Mouse (Mus musculus) T-helper 17 cell (primary cell): ENCODE measurements at regions not wholly inside any gene's neighbourhood (a gene's known extent, or its start where the extent isn't known, plus 50 kb on each side); places are given as distances from the start of the nearest gene placed in this dataset.

Source experiments
- in situ Hi-C, 2 experiments: fragments of 300-600 bp; cut with MboI, MseI; formaldehyde crosslinking; loops; 1 replicate in 1 of 2; 2 replicates in 1 of 2; pipeline ENCODE4 v1.15.1; 2025; ENCODE audit warnings: high pct_unique_total_duplicates in 2 of 2

DNA sequence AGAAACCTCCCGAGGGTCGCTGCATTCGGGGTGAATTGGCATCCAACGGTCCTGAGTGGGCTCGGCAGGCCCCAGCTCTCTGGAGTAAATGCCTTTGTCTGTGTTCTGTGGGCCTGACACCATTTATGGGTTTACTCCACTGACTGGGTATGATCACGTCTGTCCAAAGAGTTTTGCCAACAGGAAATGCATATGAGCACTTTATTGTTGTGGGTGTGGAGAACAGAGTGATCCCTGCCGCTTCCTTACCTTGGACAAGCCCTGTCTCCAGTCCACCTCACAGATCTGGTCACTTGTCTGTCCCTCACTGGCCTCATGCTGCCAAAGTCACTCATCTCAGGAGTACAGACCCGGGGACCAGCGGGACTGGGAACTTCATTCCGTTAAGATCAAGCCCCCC lies 91.6 kb upstream of the Haao start:
- in situ Hi-C loops = no loop called here

DNA sequence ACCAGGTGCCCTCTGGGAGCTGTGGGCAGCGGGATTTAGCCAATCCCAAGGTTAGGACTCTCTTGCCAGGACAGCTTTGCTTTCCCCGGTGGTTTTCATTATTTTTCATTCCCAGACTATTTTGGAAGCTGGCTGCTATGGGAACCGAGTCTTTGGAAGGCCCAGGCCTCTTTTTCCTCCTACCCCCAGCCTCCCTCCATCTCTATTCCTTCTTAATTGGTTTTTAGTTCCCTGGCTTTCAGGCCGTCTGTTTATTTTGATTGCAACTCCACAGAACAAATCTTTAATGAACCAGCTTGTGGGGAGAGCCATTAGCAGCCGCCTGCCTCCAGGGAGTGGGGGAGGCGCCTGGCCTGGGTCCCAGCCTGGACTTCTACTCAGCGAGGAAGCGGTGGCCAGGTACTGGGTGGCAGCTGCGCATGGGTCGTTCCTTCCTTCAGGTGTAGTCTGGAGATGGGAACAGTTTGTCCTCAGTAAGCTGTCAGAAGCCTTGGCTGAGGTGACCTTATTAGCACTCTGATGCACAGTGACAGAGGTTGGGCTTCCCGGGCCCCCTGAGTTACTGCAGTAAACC lies 91.0 kb upstream of the Haao start:
- in situ Hi-C loops = no loop called here

DNA sequence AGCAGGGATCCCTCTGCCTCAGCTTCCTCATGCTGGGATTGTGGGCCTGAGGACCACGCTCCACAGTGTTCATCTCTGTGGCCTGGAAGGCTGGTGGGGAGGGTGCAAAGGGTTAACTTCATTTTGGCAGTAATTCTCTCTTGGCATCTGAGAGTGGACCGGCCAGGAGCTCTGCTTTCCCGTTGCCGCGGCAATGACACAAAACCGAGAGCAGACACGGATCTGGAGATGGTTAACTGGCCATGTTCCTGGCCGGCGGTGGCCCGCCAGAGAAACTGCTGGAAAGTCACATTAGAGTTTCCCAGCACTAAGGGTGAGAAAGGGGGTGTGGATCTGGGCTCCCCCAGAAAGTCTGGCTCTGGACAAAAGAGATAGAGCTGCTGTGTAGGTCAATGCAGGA lies 89.8 kb upstream of the Haao start:
- in situ Hi-C loops = no loop called here

DNA sequence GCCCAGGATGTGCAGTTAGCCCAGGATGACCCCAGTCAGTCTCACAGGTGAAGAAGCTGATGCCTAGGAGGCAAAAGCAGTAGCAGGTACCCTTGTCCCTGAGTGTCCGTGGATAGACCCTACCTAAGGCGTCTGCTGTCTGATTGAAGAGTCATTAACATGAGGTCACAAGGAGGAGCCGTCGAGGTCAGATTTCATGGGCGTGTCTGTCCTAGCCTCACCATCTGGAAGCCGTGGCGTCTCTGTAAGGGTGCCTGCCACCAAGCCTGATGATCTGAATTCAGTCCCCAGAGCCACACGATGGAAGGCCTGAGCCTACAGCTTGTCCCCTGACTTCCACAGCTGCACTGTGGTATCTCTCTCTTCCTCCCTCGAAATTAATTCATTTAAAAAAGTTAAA lies 88.9 kb upstream of the Haao start:
- in situ Hi-C loops = no loop called here

DNA sequence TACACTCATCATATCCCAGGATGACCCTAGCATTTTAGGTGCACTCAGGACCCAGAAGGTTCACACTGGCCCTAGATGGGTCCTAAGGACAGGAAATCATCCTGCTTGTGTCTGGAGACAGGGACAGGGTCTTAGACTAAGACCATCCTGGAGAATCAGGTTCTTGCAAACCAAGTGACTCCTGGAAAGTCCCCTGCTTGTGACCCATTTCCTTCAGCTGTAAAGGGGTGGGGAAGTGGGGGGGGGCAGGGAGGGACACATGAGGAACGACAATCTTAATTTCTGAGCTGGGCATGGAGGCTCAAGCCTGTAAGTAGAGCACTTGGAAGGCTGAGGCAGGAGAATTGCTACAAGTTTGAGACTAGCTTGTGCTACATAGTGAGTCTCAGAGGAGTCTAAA lies 88.2 kb upstream of the Haao start:
- in situ Hi-C loops = no loop called here

DNA sequence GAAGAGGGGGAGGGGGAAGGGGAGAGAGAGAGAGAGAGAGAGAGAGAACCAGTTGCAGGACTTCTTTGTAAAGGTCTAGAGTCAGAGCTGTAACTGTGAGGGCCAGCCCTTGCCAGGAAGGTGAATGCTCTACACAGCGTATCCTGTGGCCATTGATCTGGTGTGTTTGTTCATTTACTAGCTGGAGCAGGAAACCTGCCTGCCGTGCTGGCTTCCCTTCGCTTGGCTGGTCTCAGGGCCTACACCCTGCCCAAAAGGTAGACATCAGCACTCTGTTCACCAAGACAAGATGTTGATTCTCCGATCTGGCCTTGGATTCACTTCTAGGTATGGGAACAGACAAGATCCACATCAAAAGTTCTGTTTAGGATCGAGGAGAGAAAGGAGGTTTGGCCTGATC lies 87.5 kb upstream of the Haao start:
- in situ Hi-C loops = no loop called here

DNA sequence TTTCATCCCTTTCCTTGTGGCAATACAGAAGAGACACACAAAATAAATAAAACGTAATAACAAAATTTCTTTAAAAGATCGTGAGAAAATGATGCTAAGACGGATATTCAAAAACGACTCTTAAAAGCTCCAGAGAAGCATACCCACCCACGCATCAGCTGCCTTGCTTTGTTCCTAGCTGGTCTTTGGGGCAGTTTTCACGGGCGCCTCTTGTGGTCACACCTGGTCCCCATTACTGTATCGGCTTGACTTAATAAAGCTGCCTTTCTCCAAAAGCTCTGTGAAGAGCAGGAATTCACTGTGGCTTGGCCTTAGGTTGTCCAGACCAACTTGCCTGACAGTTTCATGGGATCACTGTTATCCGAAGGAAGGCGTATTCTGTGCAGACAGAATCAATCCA lies 86.0 kb upstream of the Haao start:
- in situ Hi-C loops = no loop called here

DNA sequence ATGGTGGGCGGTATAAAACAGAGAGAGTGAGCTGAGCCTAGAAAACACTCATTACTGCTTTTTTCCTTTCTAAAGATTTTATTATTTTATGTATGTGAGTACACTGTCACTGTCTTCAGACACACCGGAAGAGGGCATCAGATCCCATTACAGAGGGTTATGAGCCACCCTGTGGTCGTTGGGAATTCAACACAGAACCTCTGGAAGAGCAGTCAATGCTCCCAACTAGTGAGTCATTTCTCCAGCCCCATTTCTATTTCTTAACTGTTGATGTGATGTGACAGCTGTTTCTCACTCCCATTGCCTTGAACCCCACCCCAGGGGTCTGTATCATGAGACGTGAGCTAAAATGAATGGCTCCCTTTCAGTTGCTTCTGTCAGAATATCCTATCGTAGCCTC lies 82.6 kb upstream of the Haao start:
- in situ Hi-C loops = no loop called here

DNA sequence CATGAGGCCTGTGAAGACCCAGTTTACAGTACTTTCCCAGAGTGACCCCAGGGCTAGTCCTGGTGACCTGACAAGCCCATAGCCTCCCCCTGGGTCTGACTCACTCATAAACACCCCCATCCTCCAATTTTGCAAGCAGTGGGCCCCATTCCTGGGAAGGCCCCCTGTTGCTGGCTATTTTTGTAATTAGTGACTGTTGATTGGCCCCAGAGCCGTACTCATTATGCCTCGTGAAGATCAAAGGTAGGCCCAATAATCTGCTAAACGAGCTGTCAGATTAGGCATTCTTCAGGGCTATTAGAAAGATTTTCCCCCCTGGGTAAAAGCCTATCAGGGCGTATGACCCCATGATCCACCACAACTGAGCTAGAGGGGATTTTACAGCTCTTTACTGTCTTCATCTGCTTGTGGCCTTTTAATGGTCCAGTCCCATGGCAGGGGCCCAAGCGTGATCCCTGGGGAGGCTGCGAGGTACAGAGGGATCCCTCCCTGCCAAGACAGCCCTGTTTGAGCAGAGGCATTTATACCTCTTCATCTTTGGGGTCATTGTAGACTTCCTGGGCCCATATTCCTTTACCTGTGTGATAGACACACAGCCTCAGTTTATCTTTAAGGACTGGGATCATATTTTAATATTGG lies 80.1 kb upstream of the Haao start:
- in situ Hi-C loops = no loop called here

DNA sequence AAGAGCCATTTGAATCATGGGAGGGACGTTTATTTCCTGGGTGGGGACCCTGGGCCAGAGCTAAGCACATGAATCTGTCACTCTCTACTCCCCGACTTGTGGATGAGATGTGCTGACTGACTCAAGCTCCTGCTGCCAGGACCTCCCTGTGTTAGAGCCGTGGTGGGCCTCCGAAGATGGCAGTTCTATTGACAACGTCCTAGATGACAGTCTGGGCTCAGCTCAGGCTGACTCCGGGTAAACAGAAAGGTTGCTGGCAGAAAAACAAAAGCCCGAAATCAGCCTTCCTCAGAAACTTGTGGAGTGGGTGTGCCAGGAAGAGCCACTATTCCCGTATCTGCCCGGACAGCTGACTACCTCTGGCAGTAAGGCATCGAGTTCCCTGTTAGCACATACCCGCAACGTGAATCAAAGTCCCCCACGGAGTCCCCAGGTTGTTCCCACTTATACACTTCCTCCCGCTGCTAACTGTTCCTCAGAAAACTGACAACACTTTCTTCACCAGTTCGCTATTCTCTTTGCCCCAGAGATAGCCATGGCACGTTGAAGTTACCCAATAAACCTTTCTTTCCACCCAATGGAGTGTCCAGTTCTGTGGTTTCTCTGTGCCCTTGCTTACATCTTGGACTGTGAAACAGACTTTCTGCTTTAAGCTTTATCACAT lies 76.6 kb upstream of the Haao start:
- in situ Hi-C loops = no loop called here

DNA sequence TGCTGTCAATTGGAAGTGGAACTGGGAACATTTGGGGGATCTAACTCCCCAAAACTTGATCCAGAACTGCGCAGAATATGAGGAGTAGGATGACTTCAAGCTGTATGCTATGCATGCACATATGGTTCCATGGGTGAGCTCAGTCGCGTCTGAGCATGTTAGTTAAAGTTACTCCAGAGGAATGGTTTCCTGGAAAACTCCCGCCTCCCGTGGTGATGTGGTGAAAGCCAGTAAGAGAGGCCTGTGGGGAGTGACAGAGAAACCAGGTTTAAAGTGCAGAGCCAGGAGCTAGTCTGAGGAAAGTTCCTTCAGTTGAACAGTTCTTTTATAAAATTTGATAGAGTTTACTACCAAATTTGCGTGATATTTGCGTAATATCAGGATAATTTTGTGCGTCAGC lies 73.1 kb upstream of the Haao start:
- in situ Hi-C loops = no loop called here

DNA sequence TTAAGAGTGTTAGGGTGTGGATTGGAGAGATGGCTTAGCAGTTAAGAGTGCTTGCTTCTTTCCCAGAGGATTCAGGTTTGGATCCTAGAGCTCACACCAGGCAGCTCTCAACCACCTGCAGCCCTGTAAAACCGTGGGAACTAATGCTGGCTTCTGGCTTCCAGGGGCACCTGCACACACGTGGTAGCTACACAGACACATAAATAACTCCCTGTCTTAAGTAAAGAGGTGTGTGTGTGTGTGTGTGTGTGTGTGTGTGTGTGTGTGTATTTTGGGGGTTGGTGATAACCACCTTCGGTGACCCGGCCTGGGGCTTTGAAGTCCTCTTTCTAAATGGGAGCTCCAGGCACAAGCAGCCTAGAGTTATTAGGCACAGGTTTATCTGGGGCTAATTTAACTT lies 72.5 kb upstream of the Haao start:
- in situ Hi-C loops = no loop called here

DNA sequence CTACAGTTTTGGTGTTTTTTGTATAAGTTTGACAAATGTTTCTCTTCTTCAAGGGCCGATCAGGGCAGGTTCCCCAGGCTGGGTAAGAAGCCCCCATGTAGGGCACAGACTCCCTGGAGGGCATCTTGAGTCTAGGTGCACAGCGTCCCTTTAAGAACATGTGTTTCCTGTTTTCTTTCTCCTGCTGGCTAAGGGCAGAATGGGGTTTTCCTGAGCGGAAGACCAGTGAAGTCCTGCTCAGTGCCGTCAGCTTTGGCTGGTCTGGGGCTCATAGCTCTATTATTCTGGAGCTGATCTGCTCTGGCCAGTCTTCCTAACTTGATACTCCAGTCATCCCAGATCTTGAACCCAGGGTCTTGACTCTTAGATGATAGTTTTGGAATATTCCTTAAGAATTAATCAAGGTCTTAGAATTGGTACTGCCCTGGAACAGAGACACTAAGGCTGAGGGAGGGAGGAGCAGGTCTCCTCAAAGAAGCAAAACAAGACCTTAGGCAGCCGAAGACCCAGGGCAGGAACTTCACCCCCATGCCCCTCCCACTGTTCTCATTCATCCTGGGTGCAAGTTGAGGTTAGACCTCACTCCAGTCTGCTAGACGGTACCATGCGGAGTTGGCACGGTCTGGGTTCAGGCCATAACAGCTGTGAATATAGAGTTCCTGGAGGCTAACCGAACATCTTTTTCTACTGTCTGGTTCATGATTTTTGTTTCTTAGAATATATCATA lies 70.8 kb upstream of the Haao start:
- in situ Hi-C loops = no loop called here

DNA sequence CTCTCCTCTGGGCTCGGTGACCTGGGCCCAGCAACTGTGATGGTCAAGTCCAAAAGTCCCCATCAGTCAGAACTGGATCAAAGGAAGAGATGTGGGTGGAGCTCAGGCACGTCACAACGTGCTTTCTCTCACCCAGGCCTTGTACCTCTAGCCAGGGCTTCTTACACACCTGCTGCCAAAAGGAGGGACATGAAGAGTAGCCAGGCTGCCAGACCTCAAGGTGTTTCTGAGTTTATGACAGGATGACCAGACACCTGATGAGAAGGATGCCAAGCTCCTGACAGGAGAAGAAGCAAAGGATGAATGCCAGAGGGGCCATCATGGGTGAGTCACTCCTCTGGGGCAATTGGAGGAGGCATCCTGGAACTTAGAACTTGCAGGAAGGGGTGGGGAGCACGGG lies 70.0 kb upstream of the Haao start:
- in situ Hi-C loops = no loop called here

DNA sequence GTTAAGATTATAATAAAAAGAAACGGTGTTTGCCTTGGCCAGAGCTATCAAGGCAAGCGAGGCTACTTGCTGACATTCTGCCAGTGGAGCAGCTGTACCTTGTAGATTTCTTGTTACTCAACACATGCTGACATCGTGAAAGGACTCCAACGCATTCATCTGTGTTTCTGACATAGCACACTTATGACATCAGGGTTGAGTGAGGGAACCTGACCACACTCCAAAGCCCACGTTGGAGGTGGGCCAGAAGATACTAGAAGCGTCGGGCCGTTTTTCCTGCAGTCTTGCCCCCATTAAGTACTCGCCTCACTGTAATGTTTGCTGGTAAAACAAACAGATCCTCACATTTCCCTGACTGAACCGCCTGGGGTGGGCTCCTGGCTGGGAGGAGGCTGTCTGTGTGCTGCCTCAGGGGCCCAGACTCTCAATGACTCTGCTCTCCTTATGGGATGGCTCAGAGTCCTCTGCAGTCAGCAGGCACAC lies 69.0 kb upstream of the Haao start:
- in situ Hi-C loops = no loop called here

DNA sequence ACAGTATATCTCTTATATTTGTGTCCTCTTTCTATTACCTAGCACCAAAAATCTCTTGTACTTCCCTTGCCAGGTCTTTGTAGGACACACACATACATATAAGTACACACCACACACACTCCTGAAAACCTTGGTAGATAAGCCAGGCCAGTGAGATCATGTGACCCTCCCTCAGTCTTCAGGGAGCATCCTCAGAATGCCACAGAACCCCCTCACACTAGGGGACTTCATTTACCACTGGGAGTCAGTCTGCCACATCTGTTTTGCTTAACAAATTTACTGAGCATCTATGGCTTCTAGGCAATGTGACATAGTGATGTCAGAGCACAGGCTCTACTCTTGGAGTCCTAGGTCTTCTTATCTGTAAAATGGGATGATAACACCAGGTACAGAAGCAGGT lies 67.3 kb upstream of the Haao start:
- in situ Hi-C loops = no loop called here

DNA sequence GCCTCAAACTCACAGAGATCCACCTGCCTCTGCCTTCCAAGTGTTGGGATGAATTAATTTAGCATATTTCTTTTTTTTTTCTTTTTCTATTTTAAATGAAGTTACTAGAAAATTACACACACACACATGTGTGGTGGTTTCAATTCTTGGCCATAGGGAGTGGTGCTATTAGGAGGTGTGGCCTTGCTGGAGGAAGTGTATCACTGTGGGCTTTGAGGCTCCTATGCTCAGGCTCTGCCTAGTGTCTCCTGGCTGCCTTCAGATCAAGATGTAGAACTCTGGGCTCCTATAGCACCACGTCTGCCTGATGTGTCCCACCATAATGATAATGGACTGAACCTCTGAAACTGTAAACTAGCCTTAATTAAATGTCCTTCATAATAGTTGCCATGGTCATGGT lies 66.8 kb upstream of the Haao start:
- in situ Hi-C loops = no loop called here

DNA sequence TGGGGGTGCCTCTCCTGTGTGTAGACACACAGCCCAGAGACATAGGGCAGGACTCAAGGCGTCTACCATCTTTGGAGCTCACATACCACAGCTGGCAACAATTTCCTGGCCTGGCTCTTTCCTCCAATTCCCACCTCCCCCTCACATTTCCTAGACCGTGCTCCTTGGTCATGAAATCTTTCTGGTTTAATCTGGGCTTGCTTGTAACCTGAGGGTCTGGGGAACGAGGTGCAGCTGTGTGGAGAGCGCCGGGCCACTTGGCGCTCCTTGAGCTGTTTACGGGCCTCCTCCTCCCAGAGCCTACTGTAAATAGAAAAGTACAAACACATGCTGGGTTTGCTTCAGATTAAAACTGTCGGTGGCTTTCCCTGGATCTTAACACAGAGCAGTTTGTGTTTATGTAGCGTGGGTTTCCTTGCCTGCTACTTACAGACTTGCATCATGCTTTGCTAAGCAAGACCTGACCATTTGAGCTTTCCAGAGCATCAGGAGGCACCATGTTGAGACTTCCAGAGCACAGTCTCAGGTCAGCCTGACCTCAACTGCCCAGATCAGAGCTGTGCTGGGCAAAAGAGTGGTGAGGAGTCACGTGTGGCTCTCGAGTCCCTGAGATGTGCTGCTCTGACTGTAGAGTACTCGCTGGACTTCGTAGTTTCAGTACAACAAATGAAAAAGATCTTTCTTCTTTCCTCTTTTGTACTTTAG lies 66.1 kb upstream of the Haao start:
- in situ Hi-C loops = no loop called here

DNA sequence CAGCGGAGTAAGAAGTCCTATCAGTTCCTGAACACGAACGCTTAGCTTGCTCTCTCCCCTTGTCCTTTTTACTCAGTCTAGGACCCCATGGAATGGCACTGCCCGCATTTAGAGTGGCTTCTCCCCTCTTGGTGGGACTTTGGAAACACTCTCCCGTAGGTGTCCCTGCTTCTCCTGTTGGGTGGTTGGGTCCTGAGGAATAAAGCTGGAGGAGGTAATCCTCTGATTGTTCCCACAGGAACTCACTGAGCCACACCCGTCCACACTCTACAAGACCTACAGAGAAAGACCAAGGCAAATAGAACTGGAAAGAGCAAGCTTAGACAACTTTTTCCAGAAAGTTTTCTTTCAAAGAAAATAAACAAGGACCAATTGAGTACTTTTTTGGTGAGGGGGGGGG lies 64.7 kb upstream of the Haao start:
- in situ Hi-C loops = no loop called here

DNA sequence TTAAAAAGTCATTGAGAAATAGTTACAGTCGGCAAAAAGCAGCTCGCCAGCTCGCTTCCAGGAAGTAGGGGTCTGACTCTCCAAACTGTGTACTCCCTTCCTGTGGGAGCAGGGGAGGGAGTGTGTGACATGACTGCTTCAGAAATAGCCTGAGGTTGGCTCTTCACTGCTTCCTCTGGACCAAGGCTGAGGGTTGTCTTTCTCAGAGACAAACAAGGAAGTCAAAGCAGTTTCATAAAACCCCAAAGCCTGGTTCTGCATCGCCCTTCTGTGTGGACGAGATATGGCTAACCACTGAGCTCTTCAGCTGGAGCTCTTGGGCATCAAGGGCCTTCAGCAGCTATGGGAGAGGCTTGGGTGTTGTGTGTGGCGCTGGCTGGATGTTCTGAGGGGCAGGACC lies 61.0 kb upstream of the Haao start:
- in situ Hi-C loops = no loop called here

DNA sequence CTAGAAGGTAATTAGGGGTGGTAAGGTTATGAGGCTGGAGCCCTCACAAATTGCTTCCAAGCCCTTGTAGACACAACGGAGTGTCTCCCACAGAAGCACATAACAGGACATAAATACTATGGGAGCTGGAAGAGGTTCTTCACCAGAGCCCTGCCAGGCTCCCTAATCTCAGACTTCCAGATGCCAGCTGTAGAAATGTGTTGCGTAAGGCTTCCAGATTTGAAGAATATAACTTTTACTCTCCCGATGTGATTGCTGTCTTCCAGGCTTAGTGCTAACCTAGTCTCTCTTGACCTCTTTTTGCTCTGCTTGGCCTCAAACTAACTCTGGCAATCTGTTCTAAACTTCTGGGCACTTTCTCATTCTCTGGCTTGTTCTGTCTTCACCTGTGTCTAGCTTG lies 59.8 kb upstream of the Haao start:
- in situ Hi-C loops = no loop called here
